Mouse (Mus musculus) heart, adult 2 months (tissue): ENCODE data around the gene Nudt9. TPM values are rescaled to one million over a fixed set of nuclear protein-coding genes. Genes with fewer than 3 reads are reported as not detected.
"Not testable (repeated sequence)": the region's sequence is repeated elsewhere in the genome, so short reads cannot be mapped to it uniquely, and the experiment has no call there.

Source experiments
- DNase-seq, 2 experiments: peaks; one replicate each; pipeline ENCODE4 v3.0.0; 2021
- H3K27ac ChIP-seq: fragments of 200-600 bp; 2 replicates; pipeline ENCODE4 v1.8.1; 2022
- H3K27me3 ChIP-seq: fragments of 200-500 bp; 2 replicates; pipeline ENCODE4 v1.6.1; 2012; ENCODE audit warnings: mild to moderate bottlenecking, low read length, inconsistent platforms, mixed read lengths; ENCODE audit not compliant: control insufficient read depth, insufficient read depth
- H3K36me3 ChIP-seq: fragments of 200-500 bp; 2 replicates; pipeline ENCODE4 v1.6.1; 2012; ENCODE audit warnings: low read length, inconsistent platforms; ENCODE audit not compliant: control insufficient read depth, insufficient read depth
- H3K4me1 ChIP-seq: fragments of 200-500 bp; 2 replicates; pipeline ENCODE4 v1.6.1; 2011; ENCODE audit warnings: low read length; ENCODE audit not compliant: control insufficient read depth, insufficient read depth
- H3K4me3 ChIP-seq: fragments of 200-600 bp; 2 replicates; pipeline ENCODE4 v1.8.1; 2022
- H3K79me2 ChIP-seq: fragments of 200-500 bp; replicated peaks from 2 replicates; pipeline ENCODE4 v1.6.1; 2012; ENCODE audit warnings: mild to moderate bottlenecking, inconsistent platforms, low read length, moderate library complexity, mixed read lengths; ENCODE audit not compliant: control insufficient read depth, insufficient read depth
- H3K9ac ChIP-seq: fragments of 200-500 bp; 2 replicates; pipeline ENCODE4 v1.6.1; 2012; ENCODE audit warnings: low read depth, mild to moderate bottlenecking, control low read depth, inconsistent platforms, low read length, mixed read lengths
- CTCF ChIP-seq: fragments of 200-600 bp; IDR thresholded peaks from 2 replicates; pipeline ENCODE4 v1.8.1; 2022; ENCODE audit warnings: antibody characterized with exemption, mild to moderate bottlenecking, moderate library complexity
- EP300 ChIP-seq: fragments of 200-500 bp; IDR thresholded peaks from 2 replicates; pipeline ENCODE4 v1.6.1; 2011; ENCODE audit warnings: low read depth, low read length, control low read depth; ENCODE audit not compliant: insufficient read depth
- POLR2A ChIP-seq: fragments of 200-500 bp; IDR thresholded peaks from 2 replicates; pipeline ENCODE4 v1.6.1; 2011; ENCODE audit warnings: mild to moderate bottlenecking, low read depth, low read length, control low read depth; ENCODE audit not compliant: insufficient read depth
- WGBS: fragments of 180-500 bp; shearing (Covaris S2); methylation state at CpG from one replicate; pipeline ENCODE4 v1.1.7; 2018; 5-methylcytosine and 5-hydroxymethylcytosine counted together
- intact Hi-C: fragments of 180-260 bp; cut with DNase I; formaldehyde crosslinking; loops from one replicate; pipeline ENCODE4 v1.15.1; 2025
- polyA plus RNA-seq: library from polyadenylated mRNA; depleted of rRNA; stranded (reverse); fragments of >200 nt; gene quantifications from 2 replicates; pipeline ENCODE4 v1.2.3, GENCODE M21; 2012
- total RNA-seq, 2 experiments: library from RNA; stranded (reverse); gene quantifications; 2 replicates each; pipeline ENCODE4 v1.2.3; 2021

The Nudt9 gene
- total and polyA plus RNA-seq, 3 experiments: 38.7 to 59.1 (median 48.3) TPM

DNA sequence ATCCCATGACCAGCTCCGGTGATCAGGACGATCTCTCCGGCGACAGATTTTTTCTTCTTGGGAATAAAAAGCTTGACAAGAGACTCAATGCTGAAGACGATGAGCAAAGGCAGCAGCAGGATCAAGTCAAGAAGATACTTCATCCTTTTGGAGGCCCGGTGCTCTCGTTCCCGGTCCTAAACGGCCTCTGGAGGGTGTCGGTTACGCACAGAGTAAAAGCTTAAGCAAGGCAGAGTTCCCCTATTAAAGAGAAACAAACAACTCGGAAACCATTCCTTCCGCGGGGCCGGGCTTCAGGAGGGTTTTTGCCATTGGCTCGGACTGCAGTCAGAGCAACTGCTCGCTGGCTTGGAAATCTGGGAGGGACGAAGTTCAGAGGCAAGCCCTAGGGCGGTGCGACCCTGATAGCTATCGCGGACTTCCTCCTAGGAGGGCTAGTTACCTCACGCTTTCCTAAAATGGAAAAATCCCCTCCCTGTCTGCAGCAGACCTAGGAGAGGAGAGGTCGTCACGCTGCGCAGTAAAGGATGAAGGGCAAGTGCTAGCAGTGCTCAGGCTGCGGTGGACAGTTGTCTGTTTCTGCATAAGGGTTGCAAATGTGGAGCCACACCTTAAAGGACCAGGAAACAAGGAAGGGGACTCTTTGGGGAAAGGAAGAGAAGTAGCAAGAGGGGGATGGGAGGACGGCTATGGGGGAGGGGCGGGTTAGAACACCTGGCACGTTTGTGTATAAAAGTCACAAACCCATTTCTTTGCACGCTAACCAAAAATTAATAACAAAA is 24.3 kb upstream of the Nudt9 start, which contains the start of gene Hsd17b11:
TSS of gene Hsd17b11 (minus strand) at position 323 of the 782 bp plus-strand sequence.
- Histone ChIP-seq H3K27me3 (no peaks in the 10 kb centered on the region), H3K4me1 (peaks cover 13% of the 10 kb centered on the region), H3K79me2 (no peaks in the 10 kb centered on the region), H3K4me3 (peak within 1 kb of the TSS; percentile 90), H3K9ac (peak within 1 kb of the TSS; percentile 63), H3K36me3 (peaks cover 2% of the 10 kb centered on the region; the same call in 1 of the 2 replicates), H3K27ac (peak within 1 kb of the TSS; percentile 97)
- intact Hi-C loops: loop anchor here (2.0 kb wide), 1 partner anchor 21 kb away; no protein-coding TSS in a partner anchor
- 2% methylated on average over 31 of the region's 31 CpGs for WGBS
- peak; percentile 92 for TF ChIP-seq POLR2A
- TF ChIP-seq EP300: peak; percentile 58; the same call in 1 of the 2 replicates
- peak; percentile 31; the same call in 1 of the 2 replicates for TF ChIP-seq CTCF
- peak; percentile 85 to 93 for DNase-seq

DNA sequence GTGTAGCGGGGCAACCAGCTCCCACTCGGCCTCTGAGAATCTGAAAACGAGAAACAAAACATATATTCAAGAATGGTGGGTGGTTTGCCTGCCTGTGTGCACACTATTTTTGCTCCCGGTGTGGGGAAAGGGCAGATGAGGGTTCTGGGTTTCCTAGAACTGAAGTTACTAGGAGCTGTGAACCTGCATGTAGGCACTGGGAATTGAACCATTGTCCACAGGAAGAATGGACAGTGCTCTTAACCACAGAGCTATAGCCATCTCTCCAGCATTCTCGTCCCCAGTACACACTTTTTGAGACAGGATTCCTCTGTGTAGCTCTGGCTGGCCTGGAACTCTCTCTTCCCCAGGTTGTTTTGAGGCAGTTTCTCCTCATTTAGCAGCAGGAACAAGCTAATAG is 23.5 kb upstream of the Nudt9 start:
- TF ChIP-seq CTCF: no peak
- TF ChIP-seq POLR2A: no peak
- TF ChIP-seq EP300: no peak
- H3K4me3 ChIP-seq: peak overlapping the region; percentile 90; the same call in 1 of the 2 replicates
- H3K9ac ChIP-seq: no peak overlapping the region
- H3K79me2 ChIP-seq: no peaks in the 10 kb centered on the region
- H3K27me3 ChIP-seq: no peaks in the 10 kb centered on the region
- WGBS: 54% methylated on average over 5 of the region's 5 CpGs
- peaks cover 2% of the 10 kb centered on the region; the same call in 1 of the 2 replicates for H3K36me3 ChIP-seq
- H3K27ac ChIP-seq: peak overlapping the region; percentile 97
- intact Hi-C loops: loop anchor here (2.0 kb wide), 1 partner anchor 22 kb away; no protein-coding TSS in a partner anchor
- H3K4me1 ChIP-seq: peaks cover 13% of the 10 kb centered on the region
- peak in 1 of 2 experiments; percentile 26 for DNase-seq

DNA sequence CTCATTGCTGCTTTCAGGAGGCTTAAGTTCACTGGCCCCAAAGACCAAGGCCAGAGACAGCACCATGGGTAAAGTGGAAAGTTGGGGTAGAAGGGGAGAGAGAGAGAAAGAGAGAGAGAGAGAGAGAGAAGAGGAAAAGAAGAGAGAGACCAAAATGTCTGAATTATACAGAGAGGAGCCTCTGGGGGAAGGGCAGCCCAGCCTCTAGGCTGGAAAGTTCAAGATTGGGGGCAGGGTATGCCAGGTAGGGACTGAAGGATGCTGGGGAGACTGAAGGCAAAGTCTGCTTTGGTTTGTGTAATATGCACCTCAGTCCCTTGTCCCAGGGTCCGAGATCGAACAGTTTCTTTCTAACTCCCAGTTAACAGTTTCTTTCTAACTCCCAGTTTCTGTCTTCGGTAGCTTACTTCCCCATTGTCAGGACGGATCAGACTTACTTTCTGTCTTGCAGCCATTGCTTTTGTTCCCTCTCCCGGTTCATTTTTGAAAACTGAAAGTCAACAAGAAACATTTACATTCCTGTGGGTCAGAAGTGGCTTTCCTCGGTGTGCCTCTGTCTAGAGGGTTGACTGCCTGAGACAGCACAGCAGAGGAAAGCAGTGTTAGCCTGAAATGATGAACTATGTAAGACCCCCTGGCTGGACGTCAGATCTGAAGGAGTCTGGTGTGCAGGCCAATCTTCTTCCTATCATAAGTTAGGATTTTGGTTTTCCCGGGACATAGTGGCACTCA is 22.7 kb upstream of the Nudt9 start:
- peaks cover 2% of the 10 kb centered on the region; the same call in 1 of the 2 replicates for H3K36me3 ChIP-seq
- H3K9ac ChIP-seq: no peak overlapping the region
- 78% methylated on average over 8 of the region's 8 CpGs for WGBS
- H3K4me1 ChIP-seq: peaks cover 13% of the 10 kb centered on the region
- TF ChIP-seq POLR2A (no peak), EP300 (no peak), CTCF (no peak)
- intact Hi-C loops: loop anchor here (1.0 to 2.0 kb wide), 2 partner anchors 23 kb away; partner anchors contain the start of gene Nudt9
- no peaks in the 10 kb centered on the region for H3K79me2 ChIP-seq
- no peak for DNase-seq
- no peak overlapping the region for H3K27ac ChIP-seq
- H3K4me3 ChIP-seq: no peak overlapping the region
- H3K27me3 ChIP-seq: no peaks in the 10 kb centered on the region

DNA sequence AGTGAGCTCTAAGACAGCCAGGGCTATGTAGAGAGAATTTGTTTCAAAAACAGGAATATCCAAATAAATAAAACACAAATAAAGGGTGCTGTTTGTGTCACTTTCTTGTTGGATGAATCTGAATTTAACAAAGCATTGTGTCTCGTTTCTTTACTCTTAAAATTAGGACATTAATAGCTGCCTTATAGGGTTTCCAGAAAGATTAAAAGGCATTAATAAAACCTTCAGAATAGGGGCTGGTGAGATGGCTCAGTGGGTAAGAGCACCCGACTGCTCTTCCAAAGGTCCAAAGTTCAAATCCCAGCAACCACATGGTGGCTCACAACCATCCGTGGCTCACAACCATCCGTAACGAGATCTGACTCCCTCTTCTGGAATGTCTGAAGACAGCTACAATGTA is 21.9 kb upstream of the Nudt9 start:
- H3K36me3 ChIP-seq, H3K4me3 ChIP-seq, H3K27me3 ChIP-seq, H3K9ac ChIP-seq, H3K79me2 ChIP-seq, DNase-seq, H3K27ac ChIP-seq: not testable (repeated sequence)
- H3K4me1 ChIP-seq: peaks cover 12% of the 10 kb centered on the region
- 80% methylated on average over 5 of the region's 5 CpGs for WGBS
- intact Hi-C loops: loop anchor here (1.0 kb wide), 1 partner anchor 22 kb away; the partner anchor contains the start of gene Nudt9

DNA sequence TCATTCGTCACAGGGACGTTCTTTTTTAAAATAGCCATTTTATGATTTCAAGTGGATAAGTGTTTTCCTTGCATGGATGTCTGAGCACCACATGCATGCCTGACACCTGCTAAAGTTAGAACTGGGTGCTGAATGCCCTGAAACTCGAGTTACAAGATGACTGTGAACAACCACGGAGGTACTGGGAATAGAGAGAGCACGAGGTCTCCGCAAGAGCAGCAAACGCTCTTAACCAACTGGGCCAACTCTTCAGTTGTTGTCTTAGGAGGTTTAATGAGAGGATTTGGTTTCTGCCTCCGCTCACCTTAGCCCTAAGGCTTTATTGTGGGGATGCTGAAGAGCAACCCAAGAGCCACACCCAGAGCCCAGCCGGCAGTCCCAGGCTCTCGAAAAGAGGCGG is 21.3 kb upstream of the Nudt9 start:
- peak overlapping the region; percentile 61; the same call in 1 of the 2 replicates for H3K27ac ChIP-seq

More for the DNA sequence above, 21.3 kb upstream of the Nudt9 start:
- Histone ChIP-seq H3K79me2 (no peaks in the 10 kb centered on the region), H3K4me1 (peaks cover 12% of the 10 kb centered on the region), H3K27me3 (no peaks in the 10 kb centered on the region), H3K36me3 (0 out of 2 replicates have a peak, but pooled peaks cover 2% of the 10 kb centered on the region), H3K9ac (no peak overlapping the region), H3K4me3 (no peak overlapping the region)
- DNase-seq: no peak
- TF ChIP-seq CTCF (no peak), POLR2A (no peak), EP300 (no peak)
- intact Hi-C loops: loop anchor here (1.0 kb wide), 1 partner anchor 22 kb away; the partner anchor contains the start of gene Nudt9
- WGBS: 67% methylated on average over 11 of the region's 11 CpGs
